Mouse (Mus musculus): ENCODE measurements around the gene Larp6.

Gene Larp6

DNA sequence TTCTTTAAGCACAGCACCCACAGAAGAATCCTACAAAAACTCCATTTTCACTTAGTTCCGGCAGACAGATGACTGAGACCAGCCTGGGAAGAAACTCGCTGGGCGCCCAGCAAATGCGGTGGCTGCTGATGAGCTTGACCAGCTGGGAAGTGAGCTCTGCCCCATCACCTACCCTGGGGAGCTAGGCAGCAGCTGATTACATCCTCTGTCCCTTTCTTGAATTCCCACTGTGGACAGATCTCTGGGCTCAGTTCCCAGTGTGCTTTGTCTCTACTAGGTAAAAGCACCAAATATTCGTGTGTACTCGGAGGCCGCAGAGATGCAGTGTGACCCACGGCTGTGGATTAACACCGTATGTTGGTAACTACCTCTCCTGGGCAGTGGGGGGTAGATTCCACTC lies 55.6 kb downstream of the Larp6 start:
- DNase-seq: no peak

DNA sequence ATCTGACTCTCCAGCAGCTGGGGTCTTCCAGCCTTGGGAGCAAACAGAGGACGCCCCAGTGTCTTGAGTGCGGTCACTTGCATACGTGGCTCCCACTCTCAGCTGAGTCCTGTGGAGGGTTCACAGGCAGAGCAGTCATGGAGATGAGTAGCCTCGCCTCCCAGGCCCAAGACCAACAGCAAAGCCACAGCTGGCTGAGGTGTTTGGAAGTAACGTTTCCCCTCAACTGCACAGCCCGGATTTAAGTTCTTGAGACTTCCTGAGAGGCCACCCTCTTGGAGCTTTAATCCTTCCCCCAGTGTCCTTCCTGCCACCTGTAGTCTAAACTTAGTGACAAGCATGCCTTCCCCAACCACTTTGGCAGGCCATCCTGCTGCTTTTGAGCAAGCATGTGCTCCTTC lies 56.9 kb downstream of the Larp6 start:
- no peak for DNase-seq

DNA sequence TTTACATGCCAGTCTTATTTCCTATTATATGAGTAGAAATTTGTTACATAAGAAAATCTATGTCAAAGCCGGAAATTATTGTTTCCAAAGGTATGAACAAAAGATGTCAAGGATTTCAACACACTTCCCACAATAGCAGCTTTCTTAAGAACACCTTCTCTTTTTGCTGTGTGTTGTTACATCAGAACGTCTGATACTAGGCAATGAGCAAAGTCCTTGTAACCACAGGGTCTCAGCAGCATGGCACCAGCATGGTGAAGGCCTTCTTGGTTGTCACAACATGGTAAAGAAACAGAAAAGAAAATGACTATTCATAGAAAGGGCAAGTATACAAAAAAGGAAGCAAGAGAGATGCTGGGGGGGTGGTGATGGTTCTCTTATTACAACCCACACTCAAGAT lies 60.9 kb downstream of the Larp6 start:
- DNase-seq: no peak

DNA sequence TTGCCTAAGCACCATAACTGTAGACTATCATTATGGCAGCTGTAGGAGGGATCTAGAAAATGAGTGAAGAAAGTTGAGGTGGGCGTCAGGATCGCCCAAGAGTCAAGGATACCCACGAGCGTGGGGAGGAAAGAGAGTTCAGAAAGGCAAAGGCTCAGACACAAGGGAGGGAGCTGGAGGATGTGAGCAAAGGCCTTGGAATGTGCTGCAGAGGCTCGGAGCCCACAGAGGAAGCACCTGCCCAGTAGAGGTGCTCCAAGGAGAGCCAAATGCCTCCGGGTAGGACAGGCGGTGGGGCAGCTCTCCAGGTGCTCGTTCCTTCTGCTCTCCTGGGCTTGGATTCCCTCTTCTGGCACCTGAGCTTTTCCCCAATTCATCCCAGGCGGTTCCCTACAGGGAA lies 64.1 kb downstream of the Larp6 start:
- no peak for DNase-seq

DNA sequence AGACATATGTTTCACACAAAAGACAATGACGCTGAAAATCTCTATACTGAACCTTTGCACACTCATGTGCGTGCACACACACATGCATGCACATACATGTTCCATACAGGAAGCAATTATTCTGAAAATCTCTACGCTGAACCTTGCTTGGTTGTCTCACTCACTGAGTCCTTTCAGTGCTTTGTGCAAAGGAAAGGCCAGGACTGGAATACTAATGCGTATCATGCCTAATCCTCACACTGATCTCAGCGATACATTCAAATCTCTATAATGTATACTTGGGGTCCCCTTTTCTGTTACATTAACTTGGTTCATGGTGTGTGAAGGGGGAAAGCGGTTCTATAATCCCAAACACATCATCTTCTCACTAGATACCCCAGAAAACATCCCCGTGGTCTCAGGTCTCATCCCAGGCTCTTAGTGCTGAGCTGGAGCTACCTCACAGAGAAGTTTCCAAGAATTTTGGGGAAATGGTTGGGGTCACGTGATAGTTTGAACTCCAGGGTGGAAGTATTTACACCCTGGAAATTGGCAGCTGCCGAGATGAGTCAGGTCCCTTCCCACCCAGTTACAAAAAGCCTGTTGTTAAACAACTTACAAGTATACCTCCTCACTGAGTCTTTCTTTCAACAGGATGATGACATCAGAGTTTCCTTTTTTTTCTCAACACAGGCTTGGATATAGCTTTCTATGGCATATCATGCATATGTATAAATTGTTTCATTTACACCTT lies 69.4 kb downstream of the Larp6 start:
- DNase-seq: no peak

DNA sequence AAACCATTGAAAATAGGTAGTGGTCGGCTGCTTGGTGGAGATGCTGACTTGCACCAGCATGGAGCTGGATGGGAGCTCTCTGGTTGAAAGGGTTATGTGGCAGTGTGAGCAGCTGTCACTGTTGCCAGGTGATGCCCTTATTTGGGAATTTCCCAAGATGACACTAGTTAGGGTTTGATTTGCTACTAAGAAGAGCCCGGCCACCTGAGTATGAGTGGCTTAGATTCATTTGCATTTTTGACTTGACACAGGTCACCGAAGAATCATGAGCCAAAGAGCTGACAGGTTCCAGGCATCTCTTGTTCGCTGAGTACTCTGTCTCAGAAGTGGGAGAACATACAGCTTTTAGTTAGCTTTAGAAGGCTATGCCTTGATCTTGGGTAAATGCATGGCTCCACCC lies 72.3 kb downstream of the Larp6 start:
- no peak for DNase-seq

DNA sequence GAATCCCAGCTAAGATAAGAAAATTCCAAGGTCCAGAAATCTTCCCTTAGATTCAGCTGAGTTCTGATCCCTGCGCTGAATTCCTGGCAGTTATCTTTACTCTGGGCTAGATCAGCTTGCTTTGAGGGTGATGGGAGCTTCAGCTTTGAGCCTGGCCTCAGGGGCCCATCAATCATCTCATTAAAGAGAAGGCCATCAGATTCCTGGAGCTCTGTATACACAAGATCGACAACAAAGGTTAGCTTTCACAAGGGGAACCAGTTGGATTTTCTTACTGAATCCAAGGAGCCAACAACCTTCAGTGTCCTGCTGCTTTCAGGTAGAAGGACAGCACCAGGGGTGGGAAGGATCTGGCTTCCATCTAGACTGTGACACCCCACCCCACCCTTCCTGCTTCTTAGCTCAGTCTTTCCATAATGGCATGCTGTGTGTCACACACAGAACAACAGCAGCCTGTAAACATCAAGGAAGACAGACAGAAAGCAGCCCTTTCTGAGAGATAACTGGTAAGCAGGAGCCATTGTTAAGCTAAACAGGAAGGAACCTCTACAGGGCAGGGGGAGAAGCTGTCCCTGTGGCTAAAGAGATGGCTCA lies 74.8 kb downstream of the Larp6 start:
- no peak for DNase-seq
